Mouse (Mus musculus) spleen, adult 2 months (tissue): ENCODE results near the gene Bivm.

Source experiments
- CTCF ChIP-seq: fragments of 200-500 bp; IDR thresholded peaks from 2 replicates; pipeline ENCODE4 v1.5.1; 2011; ENCODE audit warnings: mild to moderate bottlenecking, inconsistent platforms; ENCODE audit not compliant: insufficient read depth, insufficient read length, insufficient replicate concordance; ENCODE audit errors: extremely low read depth
- POLR2A ChIP-seq: fragments of 200-500 bp; IDR thresholded peaks from 2 replicates; pipeline ENCODE4 v1.6.1; 2011; ENCODE audit warnings: low read depth, low read length, inconsistent platforms

DNA sequence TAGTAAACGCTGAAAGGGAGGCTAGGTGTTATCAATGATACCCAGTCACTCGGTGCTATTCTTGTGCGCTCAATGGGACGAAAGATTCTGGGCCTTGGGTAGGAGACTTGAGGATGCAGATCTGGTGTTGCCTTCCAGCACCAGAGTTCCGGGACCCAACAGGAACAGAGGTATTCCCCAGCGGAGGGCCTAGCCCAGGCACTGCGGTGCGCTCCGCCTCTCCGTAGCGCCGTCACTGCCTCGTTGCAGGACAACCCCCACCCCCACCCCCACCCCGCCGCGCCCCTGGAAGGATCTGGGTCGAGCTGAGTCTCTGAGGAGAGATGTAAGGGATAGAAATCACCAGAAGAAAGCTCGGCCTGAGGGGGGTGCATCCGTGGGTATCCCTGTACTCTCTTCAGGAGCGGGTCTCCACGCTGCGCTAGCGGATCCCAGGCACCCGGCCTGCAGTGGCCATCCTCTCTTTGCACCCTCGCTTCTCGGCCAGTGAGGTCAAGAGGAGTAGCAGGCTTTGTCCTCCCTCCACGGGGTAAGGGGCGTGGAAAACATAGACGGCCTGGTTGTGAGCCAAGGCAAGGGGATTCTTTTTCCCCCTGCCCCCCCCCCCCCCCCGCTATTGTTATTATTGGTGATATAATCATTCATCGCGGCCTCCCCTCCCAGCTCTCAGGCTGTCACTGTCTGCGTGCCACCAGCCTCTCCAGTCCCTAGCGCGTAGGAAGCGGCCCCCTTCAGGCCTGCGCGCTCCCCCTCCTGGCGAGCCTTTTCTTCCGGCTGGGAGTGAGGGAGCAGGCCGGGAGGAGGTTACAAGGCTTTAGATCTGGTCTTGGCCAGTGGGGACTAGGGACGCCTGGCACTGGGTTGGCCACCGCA lies 680 bp downstream of the Bivm start:
- TF ChIP-seq POLR2A = no peak
- TF ChIP-seq CTCF = peak; percentile 23; the same call in 1 of the 2 replicates
